Mouse (Mus musculus): Measurements from ENCODE around the gene Olfr525. TPM values are rescaled to one million over a fixed set of nuclear protein-coding genes. Genes with fewer than 3 reads are reported as not detected.

The Olfr525 gene
- total RNA-seq (2021): not detected
- long read RNA-seq, experiment 1: 0 reads
- long read RNA-seq, experiment 2: 0 reads

- no peak for DNase-seq (ENCODE audit: low spot score in 2 of 2)
These were observed at the start of gene Olfr525 for GRCm38 (mm10) chr7:140320558-140320957. Gene Olfr525 (plus strand): TSS chr7:140320858.

- no peak for DNase-seq (ENCODE audit: low spot score in 2 of 2)
These were observed 24.9 kb upstream of the Olfr525 start for GRCm38 (mm10) chr7:140295746-140296145.

DNA sequence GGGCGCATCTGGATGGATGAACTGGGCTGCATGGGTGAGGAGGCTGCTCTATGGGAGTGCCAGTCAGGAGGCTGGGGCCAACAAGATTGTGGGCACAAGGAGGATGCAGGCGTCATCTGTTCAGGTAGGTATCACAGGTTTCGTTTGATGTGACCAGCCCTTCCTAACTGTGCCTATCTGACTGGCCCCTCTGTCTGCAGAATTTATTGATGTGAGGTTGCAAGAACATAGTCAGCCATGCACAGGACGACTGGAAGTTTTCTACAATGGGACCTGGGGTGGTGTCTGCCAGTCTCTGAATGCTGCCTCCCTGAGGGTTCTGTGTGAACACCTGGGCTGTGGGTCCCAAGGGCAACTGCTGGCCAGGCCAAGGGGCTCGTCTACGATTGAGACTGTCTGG, 23.8 kb upstream of the Olfr525 start:
- no peak for DNase-seq (ENCODE audit: low spot score in 2 of 2)

- DNase-seq (ENCODE audit: low spot score in 2 of 2): no peak
These were observed 21.2 kb upstream of the Olfr525 start for GRCm38 (mm10) chr7:140299416-140299815.

- no peak for DNase-seq (ENCODE audit: low spot score in 2 of 2)
These were observed 735 bp upstream of the Olfr525 start for GRCm38 (mm10) chr7:140319861-140320385.

DNA sequence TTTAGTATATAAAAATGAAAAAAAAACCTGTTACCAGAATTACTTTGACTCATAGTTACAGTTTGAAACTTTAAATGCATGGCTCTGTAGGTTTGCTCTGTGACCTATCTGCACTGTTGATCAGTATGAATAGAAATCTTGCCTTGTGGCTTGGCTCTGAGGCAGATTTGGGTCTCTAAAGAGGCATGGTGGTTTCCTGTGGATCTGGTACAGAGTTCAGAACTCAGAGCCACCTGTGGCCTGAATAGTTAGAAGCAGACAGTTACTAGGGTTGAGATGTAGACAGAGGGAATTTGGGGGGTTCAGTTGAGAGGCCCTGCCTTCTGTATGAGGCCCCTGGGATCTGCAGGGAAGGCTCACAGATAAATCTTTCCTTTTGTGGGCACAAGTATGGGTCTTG, 477 bp downstream of the Olfr525 start:
- DNase-seq (ENCODE audit: low spot score in 2 of 2): no peak

DNA sequence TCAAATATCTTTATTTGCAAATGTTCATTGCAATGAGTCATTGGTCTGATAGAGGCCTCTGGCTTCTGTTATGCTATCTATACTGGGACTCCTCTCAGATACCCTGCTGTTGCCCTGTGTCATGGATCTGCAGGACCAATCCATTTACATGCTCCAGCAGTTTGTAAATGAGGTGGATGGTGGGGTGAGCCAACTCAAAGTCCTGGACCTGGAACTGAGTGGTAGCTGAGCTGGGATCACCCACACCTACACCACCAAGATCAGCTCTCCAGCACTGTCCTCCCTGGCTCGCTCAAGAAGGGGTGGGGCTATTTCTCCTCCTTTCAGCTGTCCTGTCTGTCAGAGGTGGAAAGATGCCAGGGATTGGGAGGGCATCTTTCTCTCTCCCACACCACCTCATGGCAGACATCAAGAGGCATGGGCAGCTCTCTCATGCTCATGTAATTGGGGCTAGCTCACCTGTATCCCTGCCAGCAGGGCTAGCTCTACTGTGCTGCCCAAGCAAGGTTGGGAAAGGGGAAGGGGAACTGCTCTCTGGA, 9.2 kb downstream of the Olfr525 start:
- DNase-seq (ENCODE audit: low spot score in 2 of 2): no peak

DNA sequence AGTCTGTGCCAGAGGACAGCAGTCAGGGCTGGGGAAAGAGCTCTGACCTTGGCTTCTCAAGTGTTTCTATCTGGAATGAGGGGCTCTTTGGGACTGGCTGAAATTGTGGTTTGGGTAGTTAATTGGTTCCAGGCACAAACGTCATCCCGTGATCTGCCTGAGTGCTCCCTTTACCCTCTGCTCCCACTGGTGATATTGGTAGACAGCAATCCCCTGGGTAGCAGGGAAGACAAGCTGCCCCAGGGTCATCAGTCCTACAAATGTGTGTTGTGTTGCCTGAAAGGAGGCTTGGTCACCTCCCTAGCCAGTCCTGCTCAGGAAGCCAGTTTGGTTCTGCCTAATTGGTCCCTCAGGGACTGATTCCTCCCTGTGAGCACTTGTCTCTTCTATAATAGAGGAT, 13.1 kb downstream of the Olfr525 start, which contains the start of gene Olfr527:
Olfr527 (plus strand) TSS at position 301 of the 400 bp plus-strand sequence.
- DNase-seq (ENCODE audit: low spot score in 2 of 2): no peak

- DNase-seq (ENCODE audit: low spot score in 2 of 2): no peak
These were observed 40.9 kb downstream of the Olfr525 start, which contains the start of gene Olfr60 for GRCm38 (mm10) chr7:140361571-140361970. Gene Olfr60 (minus strand): TSS chr7:140361671.

DNA sequence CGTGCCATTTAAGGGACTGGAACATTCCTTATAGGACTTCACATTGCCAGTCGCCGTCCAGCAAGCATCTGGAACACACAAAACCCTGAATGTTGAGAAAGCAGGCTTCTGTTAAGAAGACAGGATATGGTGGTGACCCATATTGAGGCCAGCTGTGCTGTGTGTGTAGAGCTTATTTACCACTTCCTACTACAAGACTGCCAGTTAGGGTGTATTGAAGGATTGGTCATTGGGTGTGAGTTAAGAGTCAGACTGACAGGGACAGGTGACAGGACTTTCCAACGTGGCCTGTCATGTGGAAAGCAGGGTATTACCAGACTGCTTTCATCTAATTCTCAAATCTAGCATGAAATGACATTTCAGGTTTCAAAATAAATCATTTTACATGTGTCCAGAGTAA, 53.6 kb downstream of the Olfr525 start:
- no peak for DNase-seq (ENCODE audit: low spot score in 2 of 2)

DNA sequence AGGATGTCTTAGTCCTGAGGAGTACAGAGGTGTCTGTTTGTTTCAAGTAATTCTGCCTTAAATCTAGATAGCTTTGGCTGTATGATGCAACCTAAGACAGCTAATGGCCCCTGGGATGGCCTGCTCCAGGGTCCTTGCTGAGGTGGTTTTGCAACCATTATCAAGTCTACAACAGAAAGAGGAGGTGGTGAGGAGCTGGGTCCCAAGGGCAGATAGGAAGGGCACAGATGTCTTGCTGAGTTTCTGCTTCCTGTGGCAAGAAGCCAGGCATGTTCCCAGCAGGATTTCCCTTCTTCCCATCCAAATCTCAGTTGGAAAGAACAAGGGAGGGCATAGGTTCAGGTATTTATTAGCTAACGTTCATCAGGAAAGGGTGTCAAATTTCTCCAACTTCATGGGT, 55.6 kb downstream of the Olfr525 start, which contains the start of gene Olfr530:
Olfr530 (minus strand) TSS at position 101 of the 400 bp plus-strand sequence.
- DNase-seq (ENCODE audit: low spot score in 2 of 2): no peak

DNA sequence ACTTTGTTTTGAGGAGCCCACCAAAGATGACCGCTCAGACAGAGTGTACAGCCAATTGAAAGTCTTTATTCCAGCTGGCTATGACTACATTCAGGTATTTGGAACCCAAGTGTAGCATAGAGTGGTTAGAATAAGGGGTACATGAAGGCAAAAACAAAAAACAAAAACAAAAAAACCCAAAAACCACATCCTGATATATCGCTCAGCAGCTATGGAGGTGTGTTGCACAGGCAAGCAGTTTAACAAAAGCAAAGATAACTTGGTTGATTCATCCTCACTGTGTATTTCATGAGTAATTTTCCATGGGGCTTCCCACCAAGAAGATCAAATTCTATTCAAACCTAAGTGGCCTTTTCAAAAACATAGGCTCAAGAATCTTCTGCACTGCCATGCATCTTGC, 56.3 kb downstream of the Olfr525 start:
- no peak for DNase-seq (ENCODE audit: low spot score in 2 of 2)

Other genes with a start within 250 kb of the Olfr525 start
- 100 to 1,000 TPM; 188 to 210 TPM for gene Caly, start 238.3 kb upstream of the Olfr525 start, total RNA-seq (2021)
- gene Prap1, start 227.5 kb upstream of the Olfr525 start, total RNA-seq (2021): not detected
- 10 to 100 TPM; 51.3 to 51.4 TPM for gene Fuom, start 218.4 kb upstream of the Olfr525 start, total RNA-seq (2021)
- 1 to 10 TPM; 4.7 to 5.0 TPM for gene Paox, start 205.1 kb upstream of the Olfr525 start, total RNA-seq (2021)
- 10 to 100 TPM; 54.7 to 55.9 TPM for gene Echs1, start 204.4 kb upstream of the Olfr525 start, total RNA-seq (2021)
- 10 to 100 TPM; 20.3 to 27.5 TPM for gene Mtg1, start 183.3 kb upstream of the Olfr525 start, total RNA-seq (2021)
- gene Sprn, start 166.0 kb upstream of the Olfr525 start, total RNA-seq (2021): 100 to 1,000 TPM; 119 to 120 TPM
- not detected for gene Olfr522, start 156.1 kb upstream of the Olfr525 start, total RNA-seq (2021)
- gene Olfr523, start 147.6 kb upstream of the Olfr525 start, total RNA-seq (2021): not detected
- not detected for gene Olfr524, start 114.9 kb upstream of the Olfr525 start, total RNA-seq (2021)
- not detected for gene Cd163l1, start 102.6 kb upstream of the Olfr525 start, total RNA-seq (2021)
- under 1 TPM; 0.40 to 0.42 TPM for gene 5830411N06Rik, start 73.6 kb upstream of the Olfr525 start, total RNA-seq (2021)
- not detected for gene Olfr527, start 13.2 kb downstream of the Olfr525 start, total RNA-seq (2021)
- not detected for gene Olfr60, start 40.8 kb downstream of the Olfr525 start, total RNA-seq (2021)
- gene Olfr530, start 55.5 kb downstream of the Olfr525 start, total RNA-seq (2021): not detected
- not detected for gene Olfr531, start 82.1 kb downstream of the Olfr525 start, total RNA-seq (2021)
- not detected for gene Olfr532, start 100.8 kb downstream of the Olfr525 start, total RNA-seq (2021)
- gene Olfr533, start 142.5 kb downstream of the Olfr525 start, total RNA-seq (2021): not detected
- gene Olfr535, start 163.4 kb downstream of the Olfr525 start, total RNA-seq (2021): not detected
- gene Olfr536, start 186.5 kb downstream of the Olfr525 start, total RNA-seq (2021): not detected
- gene Olfr538, start 247.0 kb downstream of the Olfr525 start, total RNA-seq (2021): not detected

All from left cerebral cortex, adult 18-20 months (tissue).